Mouse (Mus musculus): ENCODE measurements around the gene Pfdn5. TPM values are rescaled to one million over a fixed set of nuclear protein-coding genes. Genes with fewer than 3 reads are reported as not detected.

Pfdn5 gene
- polyA plus RNA-seq, 1 experiment from 2014 or later = 443 TPM

DNA sequence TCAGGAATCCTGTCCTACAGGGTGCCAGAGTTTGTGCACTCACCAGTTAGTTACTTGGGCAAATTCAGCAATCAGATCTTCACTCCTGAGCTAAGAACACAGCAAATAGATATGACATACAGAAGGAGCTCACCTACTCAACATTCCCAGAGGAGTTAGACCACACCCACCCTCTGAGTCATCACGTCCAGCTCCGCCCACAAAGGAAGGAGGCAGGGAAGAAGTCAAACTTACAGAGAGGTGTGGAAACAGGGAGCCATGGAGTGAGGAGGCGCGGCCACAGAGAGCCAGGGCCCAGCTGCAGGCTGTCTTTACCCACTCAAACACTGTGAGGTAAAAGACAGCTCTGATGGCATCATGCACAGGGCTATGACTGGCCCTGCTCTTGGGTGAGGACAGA is 20.5 kb downstream of the Pfdn5 start:
- Histone ChIP-seq H3K27me3 (replicated peaks; ENCODE audit: control insufficient read depth, insufficient read depth, low read length) (no peaks in the 10 kb centered on the region), H3K36me3 (ENCODE audit: control insufficient read depth, insufficient read depth) (no peaks in the 10 kb centered on the region), H3K4me2 (ENCODE audit: low read length) (no peak overlapping the region), H3K9me3 (ENCODE audit: control insufficient read depth, low read length) (no peaks in the 10 kb centered on the region), H3K4me1 (replicated peaks; ENCODE audit: control insufficient read depth, insufficient read depth, low read length) (peaks cover 11% of the 10 kb centered on the region), H3K9ac (replicated peaks; ENCODE audit: low read depth, low read length) (no peak overlapping the region), H3K27ac (ENCODE audit: low read length) (no peak overlapping the region), H3K4me3 (replicated peaks; ENCODE audit: low read length) (no peak overlapping the region)
- ATAC-seq = no peak
- 82% methylated on average over 4 of the region's 4 CpGs for WGBS

- Histone ChIP-seq H3K4me1 (replicated peaks; ENCODE audit: control insufficient read depth, insufficient read depth, low read length) (peaks cover 16% of the 10 kb centered on the region), H3K9me3 (ENCODE audit: control insufficient read depth, low read length) (no peaks in the 10 kb centered on the region), H3K27ac (ENCODE audit: low read length) (peak within 1 kb of the TSS; percentile 46), H3K27me3 (replicated peaks; ENCODE audit: control insufficient read depth, insufficient read depth, low read length) (no peaks in the 10 kb centered on the region), H3K4me3 (replicated peaks; ENCODE audit: low read length) (peak within 1 kb of the TSS; percentile 54), H3K4me2 (ENCODE audit: low read length) (peak within 1 kb of the TSS; percentile 84), H3K36me3 (ENCODE audit: control insufficient read depth, insufficient read depth) (no peaks in the 10 kb centered on the region), H3K9ac (replicated peaks; ENCODE audit: low read depth, low read length) (peak within 1 kb of the TSS; percentile 58)
- ATAC-seq = peak; percentile 93
- WGBS = under 1% methylated on average over 56 of the region's 56 CpGs
These were observed 24.4 kb downstream of the Pfdn5 start, which contains the start of gene Aaas for GRCm38 (mm10) chr15:102350138-102350941. Gene Aaas (minus strand): TSS chr15:102350771.

DNA sequence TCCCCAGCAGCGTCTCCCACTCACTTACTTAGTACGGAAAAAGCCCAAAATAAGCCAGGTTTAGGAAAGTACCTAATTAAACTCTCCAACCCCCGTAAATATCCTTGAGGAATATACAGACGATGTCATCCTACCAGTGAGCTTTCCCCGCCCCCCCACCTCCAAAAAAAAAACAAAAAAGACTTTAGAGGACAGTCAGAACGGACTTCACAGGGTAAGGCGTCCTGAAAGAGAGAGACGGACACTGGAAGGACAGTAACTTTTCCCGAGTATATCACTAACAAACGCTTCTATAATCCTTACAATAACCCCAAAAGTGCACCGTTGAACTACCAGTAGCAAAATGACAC is 25.0 kb downstream of the Pfdn5 start:
- H3K27ac ChIP-seq (ENCODE audit: low read length) = no peak overlapping the region
- no peaks in the 10 kb centered on the region for H3K9me3 ChIP-seq (ENCODE audit: control insufficient read depth, low read length)
- 9% methylated on average over 11 of the region's 11 CpGs for WGBS
- peak overlapping the region; percentile 41 for H3K9ac ChIP-seq (replicated peaks; ENCODE audit: low read depth, low read length)
- peak; percentile 32 for ATAC-seq
- H3K27me3 ChIP-seq (replicated peaks; ENCODE audit: control insufficient read depth, insufficient read depth, low read length) = no peaks in the 10 kb centered on the region
- H3K4me3 ChIP-seq (replicated peaks; ENCODE audit: low read length) = peak overlapping the region; percentile 54
- H3K36me3 ChIP-seq (ENCODE audit: control insufficient read depth, insufficient read depth) = no peaks in the 10 kb centered on the region
- H3K4me2 ChIP-seq (ENCODE audit: low read length) = peak overlapping the region; percentile 84
- H3K4me1 ChIP-seq (replicated peaks; ENCODE audit: control insufficient read depth, insufficient read depth, low read length) = peaks cover 21% of the 10 kb centered on the region

DNA sequence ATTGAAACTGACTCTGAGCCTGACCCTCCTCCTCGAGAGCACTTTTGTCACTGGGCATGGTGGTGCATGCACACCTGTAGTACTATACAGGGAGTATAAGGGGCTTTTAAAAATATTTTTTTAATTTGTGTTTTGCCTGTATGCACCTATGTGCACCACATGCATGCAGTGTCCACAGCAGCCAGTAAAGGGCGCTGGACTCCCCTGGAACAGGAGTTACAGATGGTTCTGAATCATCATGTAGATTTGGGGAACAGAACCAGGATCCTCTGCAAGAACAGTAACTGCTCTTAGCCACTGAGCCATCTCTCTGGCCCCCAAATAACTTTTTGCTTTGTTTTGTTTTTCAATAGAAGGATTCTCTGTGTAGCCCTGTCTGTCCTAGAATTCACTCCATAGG is 26.3 kb downstream of the Pfdn5 start:
- Histone ChIP-seq H3K27ac (ENCODE audit: low read length) (no peak overlapping the region), H3K9ac (replicated peaks; ENCODE audit: low read depth, low read length) (no peak overlapping the region), H3K9me3 (ENCODE audit: control insufficient read depth, low read length) (no peaks in the 10 kb centered on the region), H3K4me2 (ENCODE audit: low read length) (no peak overlapping the region), H3K4me1 (replicated peaks; ENCODE audit: control insufficient read depth, insufficient read depth, low read length) (peaks cover 22% of the 10 kb centered on the region), H3K4me3 (replicated peaks; ENCODE audit: low read length) (no peak overlapping the region), H3K36me3 (ENCODE audit: control insufficient read depth, insufficient read depth) (no peaks in the 10 kb centered on the region), H3K27me3 (replicated peaks; ENCODE audit: control insufficient read depth, insufficient read depth, low read length) (peaks cover 11% of the 10 kb centered on the region)
- no peak for ATAC-seq
- 57% methylated on average over 2 of the region's 2 CpGs for WGBS

DNA sequence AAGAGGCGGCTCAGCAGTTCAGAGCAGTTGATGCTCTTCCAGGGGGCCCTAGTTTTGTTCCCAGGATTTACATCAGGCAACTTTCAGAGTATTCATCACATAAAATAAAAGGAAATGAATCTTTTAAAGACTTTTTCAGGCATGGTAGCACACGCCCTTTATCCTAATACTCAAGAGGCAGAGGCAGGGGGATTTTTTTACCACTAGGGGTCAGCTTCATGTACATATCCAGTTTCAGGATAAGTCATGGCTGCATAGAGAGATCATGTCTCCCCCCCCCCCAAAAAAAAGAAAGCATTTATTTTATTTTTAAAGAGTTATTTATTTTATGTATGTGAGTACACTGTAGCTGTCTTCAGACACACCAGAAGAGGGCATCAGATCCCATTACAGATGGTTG is 28.1 kb downstream of the Pfdn5 start:
- no peak overlapping the region for H3K4me3 ChIP-seq (replicated peaks; ENCODE audit: low read length)
- H3K9me3 ChIP-seq (ENCODE audit: control insufficient read depth, low read length) = no peaks in the 10 kb centered on the region
- peaks cover 27% of the 10 kb centered on the region for H3K27me3 ChIP-seq (replicated peaks; ENCODE audit: control insufficient read depth, insufficient read depth, low read length)
- no peaks in the 10 kb centered on the region for H3K36me3 ChIP-seq (ENCODE audit: control insufficient read depth, insufficient read depth)
- WGBS = 79% methylated on average over 2 of the region's 2 CpGs
- ATAC-seq = no peak
- H3K4me1 ChIP-seq (replicated peaks; ENCODE audit: control insufficient read depth, insufficient read depth, low read length) = peaks cover 29% of the 10 kb centered on the region
- no peak overlapping the region for H3K9ac ChIP-seq (replicated peaks; ENCODE audit: low read depth, low read length)
- H3K4me2 ChIP-seq (ENCODE audit: low read length) = no peak overlapping the region
- no peak overlapping the region for H3K27ac ChIP-seq (ENCODE audit: low read length)

- under 1% methylated on average over 49 of the region's 49 CpGs for WGBS
- H3K27ac ChIP-seq (ENCODE audit: low read length) = no peak overlapping the region
- H3K4me1 ChIP-seq (replicated peaks; ENCODE audit: control insufficient read depth, insufficient read depth, low read length) = peaks cover 23% of the 10 kb centered on the region
- H3K36me3 ChIP-seq (ENCODE audit: control insufficient read depth, insufficient read depth) = no peaks in the 10 kb centered on the region
- ATAC-seq = peak; percentile 55
- H3K9me3 ChIP-seq (ENCODE audit: control insufficient read depth, low read length) = no peaks in the 10 kb centered on the region
- peak overlapping the region; percentile 65 for H3K9ac ChIP-seq (replicated peaks; ENCODE audit: low read depth, low read length)
- H3K4me2 ChIP-seq (ENCODE audit: low read length) = peak overlapping the region; percentile 90
- H3K4me3 ChIP-seq (replicated peaks; ENCODE audit: low read length) = peak overlapping the region; percentile 51
- peaks cover 30% of the 10 kb centered on the region for H3K27me3 ChIP-seq (replicated peaks; ENCODE audit: control insufficient read depth, insufficient read depth, low read length)
These were observed 29.4 kb downstream of the Pfdn5 start for GRCm38 (mm10) chr15:102355134-102355870.

DNA sequence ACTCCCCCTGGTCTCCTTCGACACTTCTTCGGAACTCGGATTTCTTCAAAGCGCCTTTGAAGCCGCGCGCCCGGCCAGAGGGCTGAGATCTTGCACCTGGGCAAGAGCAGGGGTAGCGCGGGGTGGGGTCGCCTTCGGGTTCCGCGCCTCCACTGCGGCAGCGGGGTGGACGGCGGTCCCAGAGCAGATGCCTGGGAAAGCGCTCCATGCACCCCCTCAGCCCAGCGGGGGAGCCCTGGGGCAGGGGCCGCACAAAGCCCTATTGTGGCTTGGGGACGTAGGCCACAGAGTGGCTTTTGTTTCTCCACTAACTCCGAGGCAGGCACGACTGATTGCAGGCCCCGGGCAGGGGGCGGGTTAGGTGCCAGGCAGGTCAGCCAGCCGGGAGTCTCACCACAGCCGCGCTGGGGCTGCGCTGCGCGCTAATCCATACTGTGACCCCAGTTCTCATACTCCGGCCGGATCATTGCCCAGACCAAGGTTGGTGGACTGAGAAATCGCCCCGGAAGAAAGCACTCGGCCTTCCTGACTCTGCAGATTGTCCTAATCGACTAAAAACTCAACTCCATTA is 30.0 kb downstream of the Pfdn5 start:
- Histone ChIP-seq H3K4me1 (replicated peaks; ENCODE audit: control insufficient read depth, insufficient read depth, low read length) (peaks cover 22% of the 10 kb centered on the region), H3K4me2 (ENCODE audit: low read length) (peak overlapping the region; percentile 90), H3K4me3 (replicated peaks; ENCODE audit: low read length) (peak overlapping the region; percentile 51), H3K27ac (ENCODE audit: low read length) (no peak overlapping the region), H3K9me3 (ENCODE audit: control insufficient read depth, low read length) (no peaks in the 10 kb centered on the region), H3K36me3 (ENCODE audit: control insufficient read depth, insufficient read depth) (no peaks in the 10 kb centered on the region), H3K9ac (replicated peaks; ENCODE audit: low read depth, low read length) (peak overlapping the region; percentile 65), H3K27me3 (replicated peaks; ENCODE audit: control insufficient read depth, insufficient read depth, low read length) (peaks cover 30% of the 10 kb centered on the region)
- ATAC-seq = peak; percentile 36
- 1% methylated on average over 38 of the region's 38 CpGs for WGBS

DNA sequence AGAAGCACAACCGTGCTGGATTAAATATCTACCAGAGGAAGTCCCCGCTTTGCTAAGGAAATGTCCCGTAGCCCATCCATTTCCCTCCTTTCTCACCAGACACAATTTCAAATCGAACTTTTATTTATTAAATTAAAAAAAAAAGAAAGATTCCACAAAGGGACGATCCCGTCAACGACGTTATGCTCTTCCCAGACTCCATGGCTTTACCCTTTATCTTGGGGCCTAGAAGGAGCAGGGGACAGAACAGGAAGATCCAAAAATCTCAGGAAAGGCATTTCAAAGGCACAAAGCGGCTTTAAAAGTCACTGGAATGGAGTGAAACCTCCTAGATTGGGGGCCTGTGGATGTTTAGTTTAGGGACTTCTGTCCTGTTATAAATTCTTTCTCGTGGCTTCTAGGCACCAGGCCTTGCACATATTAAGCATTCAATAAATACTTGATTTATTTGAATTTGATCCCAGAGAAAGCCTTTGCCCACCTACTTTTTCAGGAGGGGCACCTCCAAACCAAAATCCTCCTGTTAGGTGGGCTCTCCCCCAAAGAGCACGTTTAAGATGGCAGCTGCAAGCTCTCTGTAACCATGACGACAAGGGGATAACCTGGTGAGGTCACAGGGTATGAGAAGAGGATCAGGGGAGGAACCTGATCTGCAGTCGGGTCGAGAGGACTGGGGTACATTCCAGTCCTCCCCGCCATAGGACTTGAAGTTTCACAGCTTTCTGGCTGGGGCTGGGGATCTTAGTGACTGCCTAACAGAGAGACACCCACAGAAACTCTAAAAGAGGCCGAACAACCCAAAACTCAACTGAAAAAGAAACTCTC is 30.8 kb downstream of the Pfdn5 start:
- H3K27me3 ChIP-seq (replicated peaks; ENCODE audit: control insufficient read depth, insufficient read depth, low read length) = peaks cover 30% of the 10 kb centered on the region
- ATAC-seq = no peak
- no peak overlapping the region for H3K4me2 ChIP-seq (ENCODE audit: low read length)
- H3K9me3 ChIP-seq (ENCODE audit: control insufficient read depth, low read length) = no peaks in the 10 kb centered on the region
- H3K4me1 ChIP-seq (replicated peaks; ENCODE audit: control insufficient read depth, insufficient read depth, low read length) = peaks cover 19% of the 10 kb centered on the region
- no peaks in the 10 kb centered on the region for H3K36me3 ChIP-seq (ENCODE audit: control insufficient read depth, insufficient read depth)
- no peak overlapping the region for H3K27ac ChIP-seq (ENCODE audit: low read length)
- no peak overlapping the region for H3K4me3 ChIP-seq (replicated peaks; ENCODE audit: low read length)
- 37% methylated on average over 16 of the region's 16 CpGs for WGBS
- no peak overlapping the region for H3K9ac ChIP-seq (replicated peaks; ENCODE audit: low read depth, low read length)

Measured in forebrain, embryonic 16.5 days (tissue).